Mouse (Mus musculus): ENCODE results near the gene Junb.

- TF ChIP-seq CTCF (IDR thresholded peaks at IDR 0.05; ENCODE audit: low read depth, low read length), result no peak
- TF ChIP-seq POLR2A (IDR thresholded peaks at IDR 0.05; ENCODE audit: borderline replicate concordance, low read depth, low read length), result no peak
Measured at GRCm38 (mm10) chr8:84990836-84991235, 12.3 kb upstream of the Junb start.

Measured in bone marrow macrophage, adult 2 months (primary cell).